Mouse (Mus musculus): Measurements from ENCODE around the gene Krtcap2. TPM values are rescaled to one million over a fixed set of nuclear protein-coding genes. Genes with fewer than 3 reads are reported as not detected.

Krtcap2 gene
- polyA plus RNA-seq, 1 experiment = not detected

DNA sequence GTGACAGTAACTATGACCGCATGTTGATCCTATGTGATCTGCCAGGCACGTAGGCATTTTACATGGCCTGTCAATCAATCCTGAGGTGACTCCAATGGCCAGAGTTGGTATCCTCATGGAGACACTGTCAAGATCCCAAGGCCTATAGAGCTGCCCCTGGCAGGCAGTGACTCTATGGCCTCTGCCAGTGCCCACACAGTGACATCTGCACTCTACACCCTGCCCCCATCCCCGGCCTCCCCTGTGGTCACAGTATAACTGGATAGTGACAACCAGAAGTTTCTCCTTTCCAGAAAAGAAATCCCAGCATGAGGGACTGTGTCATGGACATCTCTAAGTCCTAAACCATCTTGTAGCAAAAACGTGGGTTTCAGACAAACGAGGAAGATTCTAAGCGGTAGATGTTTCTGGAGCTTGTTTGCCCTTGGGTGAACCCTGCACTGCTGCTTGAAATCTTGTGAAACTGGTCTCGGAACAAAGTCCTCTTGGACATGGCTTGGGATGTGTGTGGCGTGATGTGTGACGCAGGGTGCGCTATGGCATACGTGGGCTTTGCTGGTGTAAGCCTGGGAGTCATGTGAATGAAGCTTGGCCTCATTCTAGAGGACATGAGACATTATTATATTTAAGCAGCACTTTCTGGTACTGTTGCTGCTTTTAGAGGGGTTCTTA lies 47.6 kb downstream of the Krtcap2 start:
- H3K4me3 ChIP-seq (ENCODE audit: insufficient read depth, low read depth, low read length) = no peak overlapping the region
- WGBS = 94% methylated on average over 11 of the region's 11 CpGs
- no peak overlapping the region for H3K27ac ChIP-seq (ENCODE audit: insufficient read depth, low read depth, low read length)
- no peak for TF ChIP-seq POLR2A (IDR thresholded peaks at IDR 0.05; ENCODE audit: insufficient read depth, low read depth, low read length)
- no peak for TF ChIP-seq CTCF (IDR thresholded peaks at IDR 0.05; ENCODE audit: insufficient read depth, low read depth, low read length)
- H3K4me1 ChIP-seq (ENCODE audit: control insufficient read depth, insufficient read depth, low read length) = peaks cover 14% of the 10 kb centered on the region

DNA sequence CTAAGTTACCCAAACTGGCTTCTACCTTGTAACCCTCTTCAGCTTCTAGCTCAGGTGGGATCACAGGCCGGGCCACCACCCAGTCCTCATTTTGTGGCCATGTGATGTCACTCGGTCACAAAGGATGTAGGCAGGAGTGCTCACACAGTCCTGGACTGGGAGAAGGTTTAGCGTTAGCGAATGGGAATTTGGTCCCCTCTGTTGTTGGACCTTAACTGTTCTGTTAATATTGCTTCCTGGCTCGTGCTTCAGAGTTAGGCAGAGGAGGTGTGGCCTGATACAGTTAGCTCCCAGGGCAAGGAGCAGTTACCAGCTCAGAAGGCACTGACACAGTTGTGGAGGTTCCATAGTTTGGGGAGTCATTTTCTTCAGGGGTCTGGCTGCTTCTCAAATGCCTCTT lies 48.4 kb downstream of the Krtcap2 start:
- WGBS = 87% methylated on average over 5 of the region's 5 CpGs
- Histone ChIP-seq H3K27ac (ENCODE audit: insufficient read depth, low read depth, low read length) (no peak overlapping the region), H3K4me3 (ENCODE audit: insufficient read depth, low read depth, low read length) (no peak overlapping the region), H3K4me1 (ENCODE audit: control insufficient read depth, insufficient read depth, low read length) (peaks cover 12% of the 10 kb centered on the region)
- TF ChIP-seq POLR2A (IDR thresholded peaks at IDR 0.05; ENCODE audit: insufficient read depth, low read depth, low read length) (no peak), CTCF (IDR thresholded peaks at IDR 0.05; ENCODE audit: insufficient read depth, low read depth, low read length) (no peak)

GRCm38 (mm10) chr3:89295685-89296230 lies 50.0 kb downstream of the Krtcap2 start:
- TF ChIP-seq CTCF (IDR thresholded peaks at IDR 0.05; ENCODE audit: insufficient read depth, low read depth, low read length) (no peak), POLR2A (IDR thresholded peaks at IDR 0.05; ENCODE audit: insufficient read depth, low read depth, low read length) (no peak)
- Histone ChIP-seq H3K27ac (ENCODE audit: insufficient read depth, low read depth, low read length) (peak overlapping the region; percentile 96), H3K4me1 (ENCODE audit: control insufficient read depth, insufficient read depth, low read length) (peaks cover 18% of the 10 kb centered on the region), H3K4me3 (ENCODE audit: insufficient read depth, low read depth, low read length) (no peak overlapping the region)
- 78% methylated on average over 8 of the region's 8 CpGs for WGBS

DNA sequence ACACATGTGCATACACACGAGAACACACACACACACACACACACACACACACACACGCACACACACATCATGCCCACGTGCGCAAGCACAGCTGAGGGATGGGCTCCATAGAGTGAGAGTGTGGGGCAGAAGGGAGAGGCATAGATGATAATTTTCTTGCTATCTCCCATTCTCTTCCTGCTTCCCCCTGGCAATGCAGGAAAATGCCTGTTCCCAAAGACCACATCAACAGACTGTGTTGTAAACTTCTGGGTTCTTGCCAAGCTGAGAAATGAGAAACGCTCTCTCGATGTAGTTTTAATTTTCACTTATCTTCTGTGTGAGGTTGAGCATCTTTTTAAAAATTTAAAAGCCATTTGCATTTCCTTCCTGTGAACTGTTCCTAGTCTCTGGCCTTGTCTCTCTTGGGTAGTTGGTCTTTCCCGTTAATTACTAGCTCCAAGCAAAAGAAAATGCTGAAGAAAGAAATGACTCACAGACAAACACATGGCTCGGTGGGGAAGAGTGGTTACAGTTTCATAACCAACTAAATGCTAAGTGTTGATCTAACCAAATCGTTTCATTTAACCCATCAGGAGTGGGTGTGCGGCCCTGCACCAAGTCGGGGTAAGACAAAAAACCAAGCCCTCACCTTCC lies 51.1 kb downstream of the Krtcap2 start:
- Histone ChIP-seq H3K4me3 (ENCODE audit: insufficient read depth, low read depth, low read length) (no peak overlapping the region), H3K27ac (ENCODE audit: insufficient read depth, low read depth, low read length) (peak overlapping the region; percentile 96), H3K4me1 (ENCODE audit: control insufficient read depth, insufficient read depth, low read length) (peaks cover 18% of the 10 kb centered on the region)
- 25% methylated on average over 11 of the region's 11 CpGs for WGBS
- no peak for TF ChIP-seq POLR2A (IDR thresholded peaks at IDR 0.05; ENCODE audit: insufficient read depth, low read depth, low read length)
- TF ChIP-seq CTCF (IDR thresholded peaks at IDR 0.05; ENCODE audit: insufficient read depth, low read depth, low read length) = no peak

GRCm38 (mm10) chr3:89298908-89299307 lies 53.1 kb downstream of the Krtcap2 start:
- TF ChIP-seq CTCF (IDR thresholded peaks at IDR 0.05; ENCODE audit: insufficient read depth, low read depth, low read length) = no peak
- TF ChIP-seq POLR2A (IDR thresholded peaks at IDR 0.05; ENCODE audit: insufficient read depth, low read depth, low read length) = no peak

DNA sequence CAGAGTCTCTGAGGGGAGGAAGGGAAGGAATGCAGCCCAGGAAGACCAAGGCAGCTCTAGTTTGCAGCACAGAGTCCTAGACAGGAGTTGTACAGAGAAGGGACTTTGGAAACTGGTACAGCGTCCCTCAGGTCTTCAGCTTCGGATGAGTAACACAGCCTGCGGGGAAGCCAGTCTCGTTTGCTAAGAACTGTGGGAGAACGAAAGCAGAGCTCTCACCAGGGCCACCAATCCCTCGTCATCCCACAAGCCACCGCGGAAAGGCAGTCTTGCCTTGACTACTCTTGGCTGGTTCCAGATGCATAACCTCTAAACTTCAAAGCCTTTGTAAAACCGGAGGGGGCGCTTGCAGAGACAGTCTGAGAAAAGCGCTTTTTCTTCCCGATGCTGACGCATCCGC lies 53.7 kb downstream of the Krtcap2 start:
- TF ChIP-seq CTCF (IDR thresholded peaks at IDR 0.05; ENCODE audit: insufficient read depth, low read depth, low read length) = no peak
- TF ChIP-seq POLR2A (IDR thresholded peaks at IDR 0.05; ENCODE audit: insufficient read depth, low read depth, low read length) = no peak
- 3% methylated on average over 14 of the region's 14 CpGs for WGBS
- Histone ChIP-seq H3K4me3 (ENCODE audit: insufficient read depth, low read depth, low read length) (peak overlapping the region; percentile 9; the same call in 1 of the 2 replicates), H3K27ac (ENCODE audit: insufficient read depth, low read depth, low read length) (0 out of 2 replicates have a peak overlapping the region, but pooled peaks have one; percentile 1), H3K4me1 (ENCODE audit: control insufficient read depth, insufficient read depth, low read length) (peaks cover 18% of the 10 kb centered on the region)

More at GRCm38 (mm10) chr3:89298908-89299307, 53.1 kb downstream of the Krtcap2 start:
- no peak overlapping the region for H3K27ac ChIP-seq (ENCODE audit: insufficient read depth, low read depth, low read length)
- peaks cover 18% of the 10 kb centered on the region for H3K4me1 ChIP-seq (ENCODE audit: control insufficient read depth, insufficient read depth, low read length)
- H3K4me3 ChIP-seq (ENCODE audit: insufficient read depth, low read depth, low read length) = no peak overlapping the region
- 88% methylated on average over 6 of the region's 6 CpGs for WGBS

Other genes starting within 250 kb of the Krtcap2 start
- not detected in 2 replicates for gene Rusc1, start 152.7 kb upstream of the Krtcap2 start, polyA plus RNA-seq (2012; ENCODE audit: insufficient read depth, insufficient read length, low replicate concordance, missing spikeins)
- gene Gm43738, start 144.9 kb upstream of the Krtcap2 start, polyA plus RNA-seq (2012; ENCODE audit: insufficient read depth, insufficient read length, low replicate concordance, missing spikeins) = not detected in 2 replicates
- not detected in 2 replicates for gene Fdps, start 144.0 kb upstream of the Krtcap2 start, polyA plus RNA-seq (2012; ENCODE audit: insufficient read depth, insufficient read length, low replicate concordance, missing spikeins)
- not detected in 2 replicates for gene Pklr, start 109.8 kb upstream of the Krtcap2 start, polyA plus RNA-seq (2012; ENCODE audit: insufficient read depth, insufficient read length, low replicate concordance, missing spikeins)
- not detected in 2 replicates for gene Hcn3, start 85.8 kb upstream of the Krtcap2 start, polyA plus RNA-seq (2012; ENCODE audit: insufficient read depth, insufficient read length, low replicate concordance, missing spikeins)
- gene Clk2, start 81.2 kb upstream of the Krtcap2 start, polyA plus RNA-seq (2012; ENCODE audit: insufficient read depth, insufficient read length, low replicate concordance, missing spikeins) = not detected in 2 replicates
- not detected in 2 replicates for gene Scamp3, start 68.5 kb upstream of the Krtcap2 start, polyA plus RNA-seq (2012; ENCODE audit: insufficient read depth, insufficient read length, low replicate concordance, missing spikeins)
- gene Fam189b, start 62.8 kb upstream of the Krtcap2 start, polyA plus RNA-seq (2012; ENCODE audit: insufficient read depth, insufficient read length, low replicate concordance, missing spikeins) = not detected in 2 replicates
- not detected in 2 replicates for gene Gba, start 43.0 kb upstream of the Krtcap2 start, polyA plus RNA-seq (2012; ENCODE audit: insufficient read depth, insufficient read length, low replicate concordance, missing spikeins)
- gene Thbs3, start 30.8 kb upstream of the Krtcap2 start, polyA plus RNA-seq (2012; ENCODE audit: insufficient read depth, insufficient read length, low replicate concordance, missing spikeins) = not detected in 2 replicates
- not detected in 2 replicates for gene Mtx1, start 18.9 kb upstream of the Krtcap2 start, polyA plus RNA-seq (2012; ENCODE audit: insufficient read depth, insufficient read length, low replicate concordance, missing spikeins)
- gene Muc1, start 16.9 kb upstream of the Krtcap2 start, polyA plus RNA-seq (2012; ENCODE audit: insufficient read depth, insufficient read length, low replicate concordance, missing spikeins) = not detected in 2 replicates
- gene Trim46, start 343 bp downstream of the Krtcap2 start, polyA plus RNA-seq (2012; ENCODE audit: insufficient read depth, insufficient read length, low replicate concordance, missing spikeins) = not detected in 2 replicates
- gene Dpm3, start 13.4 kb downstream of the Krtcap2 start, polyA plus RNA-seq (2012; ENCODE audit: insufficient read depth, insufficient read length, low replicate concordance, missing spikeins) = not detected in 2 replicates
- not detected in 2 replicates for gene Slc50a1, start 24.6 kb downstream of the Krtcap2 start, polyA plus RNA-seq (2012; ENCODE audit: insufficient read depth, insufficient read length, low replicate concordance, missing spikeins)
- not detected in 2 replicates for gene Efna1, start 35.2 kb downstream of the Krtcap2 start, polyA plus RNA-seq (2012; ENCODE audit: insufficient read depth, insufficient read length, low replicate concordance, missing spikeins)
- not detected in 2 replicates for gene Efna3, start 77.0 kb downstream of the Krtcap2 start, polyA plus RNA-seq (2012; ENCODE audit: insufficient read depth, insufficient read length, low replicate concordance, missing spikeins)
- not detected in 2 replicates for gene Efna4, start 92.1 kb downstream of the Krtcap2 start, polyA plus RNA-seq (2012; ENCODE audit: insufficient read depth, insufficient read length, low replicate concordance, missing spikeins)
- not detected in 2 replicates for gene Adam15, start 104.0 kb downstream of the Krtcap2 start, polyA plus RNA-seq (2012; ENCODE audit: insufficient read depth, insufficient read length, low replicate concordance, missing spikeins)
- not detected in 2 replicates for gene Dcst2, start 116.0 kb downstream of the Krtcap2 start, polyA plus RNA-seq (2012; ENCODE audit: insufficient read depth, insufficient read length, low replicate concordance, missing spikeins)
- gene Dcst1, start 119.3 kb downstream of the Krtcap2 start, polyA plus RNA-seq (2012; ENCODE audit: insufficient read depth, insufficient read length, low replicate concordance, missing spikeins) = not detected in 2 replicates
- gene Zbtb7b, start 148.8 kb downstream of the Krtcap2 start, polyA plus RNA-seq (2012; ENCODE audit: insufficient read depth, insufficient read length, low replicate concordance, missing spikeins) = not detected in 2 replicates
- not detected in 2 replicates for gene Lenep, start 156.8 kb downstream of the Krtcap2 start, polyA plus RNA-seq (2012; ENCODE audit: insufficient read depth, insufficient read length, low replicate concordance, missing spikeins)
- gene Flad1, start 165.9 kb downstream of the Krtcap2 start, polyA plus RNA-seq (2012; ENCODE audit: insufficient read depth, insufficient read length, low replicate concordance, missing spikeins) = not detected in 2 replicates
- gene Cks1b, start 172.4 kb downstream of the Krtcap2 start, polyA plus RNA-seq (2012; ENCODE audit: insufficient read depth, insufficient read length, low replicate concordance, missing spikeins) = not detected in 2 replicates
- not detected in 2 replicates for gene Shc1, start 172.5 kb downstream of the Krtcap2 start, polyA plus RNA-seq (2012; ENCODE audit: insufficient read depth, insufficient read length, low replicate concordance, missing spikeins)
- not detected in 2 replicates for gene Pygo2, start 184.2 kb downstream of the Krtcap2 start, polyA plus RNA-seq (2012; ENCODE audit: insufficient read depth, insufficient read length, low replicate concordance, missing spikeins)
- gene Pbxip1, start 190.7 kb downstream of the Krtcap2 start, polyA plus RNA-seq (2012; ENCODE audit: insufficient read depth, insufficient read length, low replicate concordance, missing spikeins) = not detected in 2 replicates
- gene Pmvk, start 208.6 kb downstream of the Krtcap2 start, polyA plus RNA-seq (2012; ENCODE audit: insufficient read depth, insufficient read length, low replicate concordance, missing spikeins) = not detected in 2 replicates